Mouse (Mus musculus) erythroblast, embryonic 14.5 days (primary cell): Measurements from ENCODE around the gene Trappc2.

ENCODE experiments used
- GATA1 ChIP-seq: IDR thresholded peaks from 2 replicates; pipeline ENCODE4 v1.6.1; 2012; ENCODE audit warnings: low read length, inconsistent platforms, mixed read lengths
- TAL1 ChIP-seq: IDR thresholded peaks from 3 replicates; pipeline ENCODE4 v1.6.1; 2012; ENCODE audit warnings: low read length, inconsistent platforms, mixed read lengths

- TF ChIP-seq TAL1 (no peak), GATA1 (no peak)
These were observed 57.4 kb downstream of the Trappc2 start for GRCm38 (mm10) chrX:166497771-166498170.
